Mouse (Mus musculus): ENCODE results near the gene Lbp. TPM values are rescaled to one million over a fixed set of nuclear protein-coding genes. Genes with fewer than 3 reads are reported as not detected.

The Lbp gene
- polyA plus RNA-seq, 1 experiment from 2014 or later: 3.1 TPM

- ATAC-seq (ENCODE audit: insufficient number of reproducible peaks, insufficient read depth, low FRiP score, low TSS enrichment, low read depth): no peak
- H3K9me3 ChIP-seq: no peaks in the 10 kb centered on the region
- no peaks in the 10 kb centered on the region; the same call in 1 of the 2 replicates for H3K27me3 ChIP-seq
- no peak overlapping the region for H3K4me3 ChIP-seq (replicated peaks)
- H3K27ac ChIP-seq: no peak overlapping the region
- no peak overlapping the region for H3K9ac ChIP-seq (replicated peaks)
- H3K4me2 ChIP-seq: no peak overlapping the region
- no peaks in the 10 kb centered on the region for H3K36me3 ChIP-seq
- peaks cover 10% of the 10 kb centered on the region for H3K4me1 ChIP-seq (replicated peaks)
- WGBS: 65% methylated on average over 2 of the region's 2 CpGs
Observed at GRCm38 (mm10) chr2:158341324-158341723, 35.0 kb downstream of the Lbp start.

GRCm38 (mm10) chr2:158343495-158343894 is 37.2 kb downstream of the Lbp start:
- 86% methylated on average over 5 of the region's 5 CpGs for WGBS
- no peak overlapping the region for H3K9ac ChIP-seq (replicated peaks)
- H3K27me3 ChIP-seq: no peaks in the 10 kb centered on the region; the same call in 1 of the 2 replicates
- H3K27ac ChIP-seq: no peak overlapping the region
- no peaks in the 10 kb centered on the region for H3K4me1 ChIP-seq (replicated peaks)
- H3K36me3 ChIP-seq: no peaks in the 10 kb centered on the region
- no peaks in the 10 kb centered on the region for H3K9me3 ChIP-seq
- no peak overlapping the region for H3K4me2 ChIP-seq
- no peak for ATAC-seq (ENCODE audit: insufficient number of reproducible peaks, insufficient read depth, low FRiP score, low TSS enrichment, low read depth)
- no peak overlapping the region for H3K4me3 ChIP-seq (replicated peaks)

- Histone ChIP-seq H3K4me1 (replicated peaks) (no peaks in the 10 kb centered on the region), H3K9ac (replicated peaks) (no peak overlapping the region), H3K4me3 (replicated peaks) (no peak overlapping the region), H3K36me3 (peaks cover 2% of the 10 kb centered on the region; the same call in 1 of the 2 replicates), H3K27me3 (no peaks in the 10 kb centered on the region; the same call in 1 of the 2 replicates), H3K9me3 (no peaks in the 10 kb centered on the region), H3K4me2 (no peak overlapping the region), H3K27ac (no peak overlapping the region)
- WGBS: 75% methylated on average over 6 of the region's 6 CpGs
- no peak for ATAC-seq (ENCODE audit: insufficient number of reproducible peaks, insufficient read depth, low FRiP score, low TSS enrichment, low read depth)
Observed at GRCm38 (mm10) chr2:158346467-158346866, 40.2 kb downstream of the Lbp start.

GRCm38 (mm10) chr2:158347868-158348267 is 41.6 kb downstream of the Lbp start:
- Histone ChIP-seq H3K9me3 (no peaks in the 10 kb centered on the region), H3K9ac (replicated peaks) (no peak overlapping the region; the same call in 1 of the 2 replicates), H3K4me1 (replicated peaks) (no peaks in the 10 kb centered on the region), H3K4me2 (no peak overlapping the region), H3K27ac (no peak overlapping the region), H3K36me3 (peaks cover 9% of the 10 kb centered on the region; the same call in 1 of the 2 replicates), H3K4me3 (replicated peaks) (no peak overlapping the region), H3K27me3 (no peaks in the 10 kb centered on the region; the same call in 1 of the 2 replicates)
- ATAC-seq (ENCODE audit: insufficient number of reproducible peaks, insufficient read depth, low FRiP score, low TSS enrichment, low read depth): no peak
- WGBS: 3% methylated on average over 6 of the region's 6 CpGs

- H3K9ac ChIP-seq (replicated peaks): no peak overlapping the region
- H3K4me1 ChIP-seq (replicated peaks): no peaks in the 10 kb centered on the region
- H3K27me3 ChIP-seq: no peaks in the 10 kb centered on the region
- no peak overlapping the region for H3K4me3 ChIP-seq (replicated peaks)
- no peak for ATAC-seq (ENCODE audit: insufficient number of reproducible peaks, insufficient read depth, low FRiP score, low TSS enrichment, low read depth)
- WGBS: 76% methylated on average over 3 of the region's 3 CpGs
- H3K4me2 ChIP-seq: no peak overlapping the region
- H3K36me3 ChIP-seq: peaks cover 55% of the 10 kb centered on the region
- no peaks in the 10 kb centered on the region for H3K9me3 ChIP-seq
- 0 out of 2 replicates have a peak overlapping the region, but pooled peaks have one; percentile 29 for H3K27ac ChIP-seq
Observed at GRCm38 (mm10) chr2:158352801-158353520, 46.7 kb downstream of the Lbp start.

GRCm38 (mm10) chr2:158354348-158355114 is 48.2 kb downstream of the Lbp start:
- Histone ChIP-seq H3K36me3 (peaks cover 70% of the 10 kb centered on the region), H3K4me1 (replicated peaks) (peaks cover 3% of the 10 kb centered on the region; the same call in 1 of the 2 replicates)

GRCm38 (mm10) chr2:158355238-158355637 is 48.9 kb downstream of the Lbp start:
- Histone ChIP-seq H3K27me3 (no peaks in the 10 kb centered on the region), H3K4me1 (replicated peaks) (peaks cover 10% of the 10 kb centered on the region), H3K27ac (no peak overlapping the region), H3K4me2 (no peak overlapping the region), H3K9ac (replicated peaks) (no peak overlapping the region), H3K36me3 (peaks cover 77% of the 10 kb centered on the region), H3K4me3 (replicated peaks) (no peak overlapping the region), H3K9me3 (no peaks in the 10 kb centered on the region)
- WGBS: 88% methylated on average over 2 of the region's 2 CpGs
- ATAC-seq (ENCODE audit: insufficient number of reproducible peaks, insufficient read depth, low FRiP score, low TSS enrichment, low read depth): no peak

More at GRCm38 (mm10) chr2:158354348-158355114, 48.2 kb downstream of the Lbp start:
- H3K9ac ChIP-seq (replicated peaks): no peak overlapping the region
- no peak for ATAC-seq (ENCODE audit: insufficient number of reproducible peaks, insufficient read depth, low FRiP score, low TSS enrichment, low read depth)
- no peak overlapping the region for H3K27ac ChIP-seq
- no peaks in the 10 kb centered on the region for H3K27me3 ChIP-seq
- H3K4me3 ChIP-seq (replicated peaks): no peak overlapping the region
- H3K9me3 ChIP-seq: no peaks in the 10 kb centered on the region
- whole genome bisulfite sequencing: 87% methylated on average over 7 of the region's 7 CpGs
- H3K4me2 ChIP-seq: no peak overlapping the region

- H3K9me3 ChIP-seq: no peaks in the 10 kb centered on the region
- H3K4me1 ChIP-seq (replicated peaks): peaks cover 15% of the 10 kb centered on the region
- H3K9ac ChIP-seq (replicated peaks): no peak overlapping the region
- 90% methylated on average over 5 of the region's 5 CpGs for WGBS
- no peak overlapping the region for H3K27ac ChIP-seq
- peaks cover 79% of the 10 kb centered on the region for H3K36me3 ChIP-seq
- no peak overlapping the region for H3K4me2 ChIP-seq
- no peak for ATAC-seq (ENCODE audit: insufficient number of reproducible peaks, insufficient read depth, low FRiP score, low TSS enrichment, low read depth)
- no peaks in the 10 kb centered on the region for H3K27me3 ChIP-seq
- H3K4me3 ChIP-seq (replicated peaks): no peak overlapping the region
Observed at GRCm38 (mm10) chr2:158356121-158356520, 49.8 kb downstream of the Lbp start.

- 67% methylated on average over 12 of the region's 12 CpGs for WGBS
- peak overlapping the region; percentile 92 for H3K9ac ChIP-seq (replicated peaks)
- peaks cover 54% of the 10 kb centered on the region for H3K36me3 ChIP-seq
- H3K9me3 ChIP-seq: no peaks in the 10 kb centered on the region
- peaks cover 15% of the 10 kb centered on the region for H3K4me1 ChIP-seq (replicated peaks)
- peak overlapping the region; percentile 83 for H3K4me3 ChIP-seq (replicated peaks)
- H3K4me2 ChIP-seq: peak overlapping the region; percentile 81
- H3K27me3 ChIP-seq: no peaks in the 10 kb centered on the region
- no peak for ATAC-seq (ENCODE audit: insufficient number of reproducible peaks, insufficient read depth, low FRiP score, low TSS enrichment, low read depth)
- 0 out of 2 replicates have a peak overlapping the region, but pooled peaks have one; percentile 88 for H3K27ac ChIP-seq
Observed at GRCm38 (mm10) chr2:158359757-158360620, 53.7 kb downstream of the Lbp start.

GRCm38 (mm10) chr2:158360873-158361677 is 54.8 kb downstream of the Lbp start:
- Histone ChIP-seq H3K9me3 (no peaks in the 10 kb centered on the region), H3K9ac (replicated peaks) (peak overlapping the region; percentile 92), H3K27ac (peak overlapping the region; percentile 88), H3K27me3 (no peaks in the 10 kb centered on the region), H3K4me3 (replicated peaks) (peak overlapping the region; percentile 83), H3K4me2 (peak overlapping the region; percentile 81), H3K36me3 (peaks cover 44% of the 10 kb centered on the region), H3K4me1 (replicated peaks) (peaks cover 15% of the 10 kb centered on the region)
- WGBS: under 1% methylated on average over 41 of the region's 41 CpGs
- ATAC-seq (ENCODE audit: insufficient number of reproducible peaks, insufficient read depth, low FRiP score, low TSS enrichment, low read depth): peak; percentile 80
